8 mouse cellular contexts compared by ENCODE assay signal in genomic region chr7:34675831-34676514, GRCm38 (mm10). TPM values are rescaled to one million over a fixed set of nuclear protein-coding genes. Genes with fewer than 3 reads are reported as not detected.
DNase-seq lines count a peak whose midpoint lies in the region; ATAC-seq lines count a peak whose summit lies in the region.

No protein-coding gene starts in this region.

- H3K4me2 ChIP-seq in hindbrain, embryonic 11.5 days (replicated peaks; ENCODE audit: low read depth, low read length) = peak overlapping the region; percentile 29
- peak overlapping the region; percentile 32; the same call in 1 of the 2 replicates for H3K4me2 ChIP-seq in lung, embryonic 16.5 days (ENCODE audit: low read depth, low read length)

- H3K9me3 ChIP-seq in hindbrain, embryonic 11.5 days (ENCODE audit: control insufficient read depth, low read length) = no peaks in the 10 kb centered on the region
- no peaks in the 10 kb centered on the region for H3K9me3 ChIP-seq in lung, embryonic 16.5 days (ENCODE audit: control insufficient read depth, low read length)

- peaks cover 32% of the 10 kb centered on the region for H3K27me3 ChIP-seq in hindbrain, embryonic 11.5 days (ENCODE audit: control insufficient read depth, insufficient read depth, low read length)
- peaks cover 31% of the 10 kb centered on the region for H3K27me3 ChIP-seq in lung, embryonic 16.5 days (ENCODE audit: control insufficient read depth, insufficient read depth, low read depth, low read length)

- 0 out of 2 replicates have a peak overlapping the region, but pooled peaks have one; percentile 2 for H3K9ac ChIP-seq in hindbrain, embryonic 11.5 days (ENCODE audit: low read depth, low read length)
- H3K9ac ChIP-seq in lung, embryonic 16.5 days (ENCODE audit: low read length) = no peak overlapping the region

- peak; percentile 85 for DNase-seq in NIH3T3 (ENCODE audit: low read depth)
- peak; percentile 57 for DNase-seq in cerebellum, adult 9-11 months
- peak; percentile 43 to 78 for DNase-seq in frontal cortex, postnatal 14 days (ENCODE audit: low spot score in 2 of 2)
- peak; percentile 92 for DNase-seq in hindbrain, embryonic 11.5 days (ENCODE audit: low spot score)
- peak; percentile 57 to 81 for DNase-seq in layer of hippocampus, adult 8-10 months (ENCODE audit: low spot score in 2 of 2)
- DNase-seq in ovary, postnatal 36 days (ENCODE audit: low spot score) = peak; percentile 69
- peak; percentile 70 to 76 for DNase-seq in urinary bladder, postnatal 36 days (ENCODE audit: low spot score in 2 of 2)

- no peaks in the 10 kb centered on the region for H3K36me3 ChIP-seq in hindbrain, embryonic 11.5 days (ENCODE audit: control insufficient read depth, insufficient read depth, low read length)
- H3K36me3 ChIP-seq in lung, embryonic 16.5 days (ENCODE audit: control insufficient read depth, insufficient read depth, low read length) = no peaks in the 10 kb centered on the region

- WGBS in hindbrain, embryonic 11.5 days = 7% methylated on average over 33 of the region's 33 CpGs
- WGBS in lung, embryonic 16.5 days = 7% methylated on average over 33 of the region's 33 CpGs

- no peak overlapping the region for H3K27ac ChIP-seq in hindbrain, embryonic 11.5 days (ENCODE audit: low read depth, low read length)
- no peak overlapping the region for H3K27ac ChIP-seq in lung, embryonic 16.5 days (ENCODE audit: low read length)

- no peaks in the 10 kb centered on the region; the same call in none of the 2 replicates for H3K4me1 ChIP-seq in hindbrain, embryonic 11.5 days (replicated peaks; ENCODE audit: control insufficient read depth, insufficient read depth, low read length)
- H3K4me1 ChIP-seq in lung, embryonic 16.5 days (replicated peaks; ENCODE audit: control insufficient read depth, insufficient read depth, low read length) = no peaks in the 10 kb centered on the region

- peak overlapping the region; percentile 20 for H3K4me3 ChIP-seq in hindbrain, embryonic 11.5 days (ENCODE audit: low read depth, low read length)
- H3K4me3 ChIP-seq in lung, embryonic 16.5 days (ENCODE audit: low read length) = peak overlapping the region; percentile 11; the same call in 1 of the 2 replicates

- peak; percentile 62; the same call in 1 of the 2 replicates for ATAC-seq in hindbrain, embryonic 11.5 days (ENCODE audit: low FRiP score)
- ATAC-seq in lung, embryonic 16.5 days (ENCODE audit: low read depth) = peak; percentile 77

RNA-seq across cellular contexts. Expression of gene Kctd15, which starts 19.4 kb away (rescaled TPM):
- polyA plus RNA-seq in hindbrain, embryonic 11.5 days (2014; fragmentation: Nextera tagmentation; extraction: Ambion mirVana) = 12.2 and 17.0 TPM in 2 replicates
- total RNA-seq in layer of hippocampus, adult 8-10 months (2022) = 10 to 100 TPM; 11.7 to 14.9 (median 12.8) TPM
- 12.5 and 12.6 TPM in 2 replicates for polyA plus RNA-seq in lung, embryonic 16.5 days (2015; fragmentation: Nextera tagmentation; extraction: Ambion mirVana)
